Mouse (Mus musculus) T-helper 17 cell (primary cell): Measurements from ENCODE around the gene Chtop.

Experiments
- in situ Hi-C, 2 experiments: fragments of 300-600 bp; cut with MboI, MseI; formaldehyde crosslinking; loops; 1 replicate in 1 of 2; 2 replicates in 1 of 2; pipeline ENCODE4 v1.15.1; 2025; ENCODE audit warnings: high pct_unique_total_duplicates in 2 of 2

Gene Chtop

DNA sequence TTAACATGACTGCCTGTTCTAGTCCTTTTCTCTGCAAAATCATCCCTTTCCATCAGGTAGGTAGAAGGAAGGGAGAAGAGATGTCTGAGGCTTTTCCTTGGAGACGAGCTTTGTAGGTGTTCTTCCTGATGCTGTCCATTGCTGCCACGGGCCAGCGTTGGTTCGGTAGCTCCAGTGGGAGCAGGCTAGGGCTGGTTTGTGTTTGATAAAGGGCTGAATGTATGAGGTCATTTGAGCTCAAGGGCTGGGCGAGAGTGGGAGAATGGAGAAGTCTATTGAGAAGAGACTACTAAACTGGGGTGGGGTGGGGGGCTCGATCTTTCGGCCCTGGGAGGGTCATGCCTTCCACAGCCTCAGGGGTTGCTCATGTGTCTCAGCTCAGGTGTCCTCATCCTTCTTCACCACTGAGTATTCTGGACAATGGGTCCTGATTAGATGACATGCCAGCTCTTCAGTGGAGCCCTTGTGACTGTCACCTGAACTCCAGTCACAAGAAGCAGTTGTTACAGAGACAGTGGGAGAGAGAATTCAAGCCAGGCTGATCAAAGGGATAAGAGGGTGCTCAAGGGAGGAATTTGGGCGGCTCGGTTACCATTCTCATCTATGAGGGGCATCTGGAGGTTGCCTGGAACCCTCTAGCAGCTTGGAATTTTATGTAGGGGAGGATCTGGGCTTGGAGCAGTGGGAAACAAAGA lies 3.8 kb upstream of the Chtop start:
- in situ Hi-C loops = no loop called here

DNA sequence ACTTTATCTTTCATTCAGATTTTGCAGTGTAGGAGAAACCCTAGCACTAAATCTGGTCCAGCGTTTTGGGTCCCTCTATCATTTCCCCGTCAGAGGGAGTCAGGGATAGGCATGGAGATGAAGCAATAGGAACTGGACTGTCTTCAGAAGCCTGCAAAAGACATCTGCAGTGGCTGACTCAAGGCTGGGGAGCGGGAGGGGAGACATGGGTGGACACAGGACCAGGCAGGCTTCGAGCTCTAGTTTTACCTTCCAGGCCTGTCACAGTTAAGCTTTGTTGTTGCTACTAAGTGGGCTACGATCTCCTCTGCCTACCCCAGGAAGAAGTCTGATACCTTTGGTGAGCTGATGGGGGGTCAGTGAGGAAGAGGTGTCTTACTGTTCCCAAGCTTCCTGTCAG lies 3.0 kb upstream of the Chtop start:
- in situ Hi-C loops = no loop called here

DNA sequence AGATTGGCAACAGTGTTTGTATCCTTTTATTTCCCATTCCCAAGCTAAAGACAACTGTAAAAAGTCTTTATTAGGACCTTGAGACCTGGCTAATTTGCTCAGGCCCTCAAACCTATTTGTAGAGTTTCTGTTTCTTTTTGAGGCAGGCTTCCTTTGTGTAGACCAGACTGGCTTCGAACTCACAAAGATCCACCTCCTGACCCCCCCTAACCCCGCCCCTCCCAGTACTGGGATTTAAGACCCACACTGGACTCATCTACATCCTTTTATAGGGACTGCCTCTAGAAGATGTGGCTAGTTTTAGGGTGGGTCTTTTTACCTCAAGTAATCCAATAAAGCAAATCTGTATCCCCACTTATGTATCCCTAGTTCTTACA lies 437 bp upstream of the Chtop start:
- in situ Hi-C loops = no loop called here

DNA sequence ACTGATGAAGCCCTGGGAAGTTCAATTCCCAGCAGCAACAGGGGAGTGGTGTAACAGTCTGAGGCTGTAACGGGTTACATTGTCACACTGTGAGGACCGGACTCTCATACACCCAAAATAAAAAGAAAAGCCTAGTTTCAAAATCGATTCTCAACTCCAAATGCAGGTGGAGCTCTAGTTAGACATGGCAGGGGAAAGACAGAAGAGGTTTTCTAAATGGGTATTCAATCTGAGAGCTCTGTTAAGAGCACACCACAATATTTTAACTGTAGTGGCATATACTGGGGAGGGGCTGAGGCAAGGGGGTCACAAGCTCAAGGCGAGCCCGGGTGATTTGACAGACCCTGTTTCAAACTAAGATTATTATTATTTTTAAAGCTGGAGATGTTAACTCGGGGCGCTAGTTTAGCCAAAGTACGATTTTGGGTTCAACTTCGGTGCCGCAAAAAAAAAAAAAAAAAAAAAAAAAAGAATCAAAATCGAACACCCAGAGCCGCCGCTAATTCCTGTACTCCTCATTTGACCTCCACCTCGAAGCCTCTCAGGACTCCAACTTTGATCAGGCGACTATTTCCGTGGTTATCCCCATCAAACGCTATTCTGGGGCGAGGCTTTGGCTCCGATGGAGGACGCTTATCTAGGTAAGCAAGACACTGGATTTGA lies 880 bp downstream of the Chtop start:
- in situ Hi-C loops = no loop called here

DNA sequence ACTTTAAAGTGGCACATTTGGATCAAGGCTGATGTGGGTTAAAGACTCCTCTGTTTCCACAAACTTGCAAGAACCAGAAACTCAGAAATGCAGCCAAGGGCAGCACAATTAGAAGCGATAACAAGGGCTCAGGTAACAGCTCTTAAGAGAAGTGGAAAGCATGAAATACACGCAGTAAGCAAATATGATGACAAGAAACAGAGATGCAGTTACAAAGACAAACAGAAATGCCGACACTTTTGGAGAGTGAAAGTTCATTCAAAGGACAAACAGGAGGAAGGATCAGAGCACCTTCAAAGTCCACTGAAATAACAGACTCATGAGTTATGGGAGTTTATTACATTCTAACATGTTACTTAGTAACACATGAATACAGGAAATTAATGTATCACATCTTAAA lies 2.9 kb downstream of the Chtop start:
- in situ Hi-C loops = no loop called here

DNA sequence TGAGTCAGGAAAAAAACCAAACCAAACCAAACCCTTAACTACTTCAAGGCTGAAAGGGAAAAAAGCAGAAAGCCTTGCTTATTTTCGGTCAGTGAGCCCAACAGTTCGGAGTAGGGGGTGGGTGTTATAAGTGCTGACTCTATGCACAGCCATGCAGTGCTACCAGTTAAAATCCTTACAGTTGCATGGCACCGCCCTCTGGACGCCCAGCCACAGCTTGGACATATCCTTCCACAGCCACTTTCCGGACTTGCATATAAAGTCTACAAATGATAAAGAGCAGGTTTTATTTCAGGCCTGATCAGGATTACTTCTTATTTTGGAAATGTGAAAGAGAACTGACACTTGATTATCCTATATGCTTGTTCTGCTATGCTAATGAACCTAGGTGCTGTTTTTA lies 4.1 kb downstream of the Chtop start:
- in situ Hi-C loops = no loop called here

DNA sequence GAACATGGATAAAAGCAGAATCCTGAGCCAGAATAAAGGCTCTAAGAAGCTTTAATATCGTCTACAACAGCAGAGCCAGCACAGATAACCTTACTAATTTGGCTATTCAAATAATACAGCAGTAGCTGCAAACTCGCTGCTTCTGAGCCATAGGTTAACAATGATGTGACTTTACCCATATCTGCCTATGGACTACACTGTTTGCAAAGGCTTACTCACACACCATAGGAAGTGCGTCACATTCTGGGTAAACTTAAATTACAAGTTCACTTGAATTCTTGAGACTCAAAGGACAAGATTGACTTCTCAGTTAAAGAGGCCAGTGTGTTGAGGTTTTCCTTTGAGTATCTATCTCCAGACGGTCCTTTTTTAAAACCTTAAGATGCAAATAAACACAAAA lies 5.9 kb downstream of the Chtop start:
- in situ Hi-C loops = no loop called here

DNA sequence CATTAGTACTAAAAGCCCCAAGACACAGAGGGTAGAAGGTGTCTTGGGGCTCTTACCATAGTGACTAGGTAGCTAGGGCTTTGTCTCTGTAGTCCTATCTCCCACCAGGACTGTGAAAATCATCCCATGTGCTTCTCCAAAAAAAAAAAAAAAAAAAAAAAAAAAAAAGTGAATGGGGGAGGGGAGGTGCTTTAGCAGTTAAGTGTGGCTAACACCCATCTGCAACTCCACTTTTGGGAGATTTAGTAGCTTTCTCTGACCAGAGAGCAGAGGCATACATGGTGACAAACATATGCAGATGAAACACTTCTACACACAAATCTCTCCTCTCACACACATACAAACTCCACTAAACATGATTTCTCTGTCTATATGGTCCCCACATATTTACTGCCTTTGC lies 11.7 kb downstream of the Chtop start:
- in situ Hi-C loops = loop anchor here in 1 of 2 experiments (10.0 to 25.0 kb wide), 2 partner anchors 1593 to 1810 kb away; partner anchors contain the start of gene Khdc4

DNA sequence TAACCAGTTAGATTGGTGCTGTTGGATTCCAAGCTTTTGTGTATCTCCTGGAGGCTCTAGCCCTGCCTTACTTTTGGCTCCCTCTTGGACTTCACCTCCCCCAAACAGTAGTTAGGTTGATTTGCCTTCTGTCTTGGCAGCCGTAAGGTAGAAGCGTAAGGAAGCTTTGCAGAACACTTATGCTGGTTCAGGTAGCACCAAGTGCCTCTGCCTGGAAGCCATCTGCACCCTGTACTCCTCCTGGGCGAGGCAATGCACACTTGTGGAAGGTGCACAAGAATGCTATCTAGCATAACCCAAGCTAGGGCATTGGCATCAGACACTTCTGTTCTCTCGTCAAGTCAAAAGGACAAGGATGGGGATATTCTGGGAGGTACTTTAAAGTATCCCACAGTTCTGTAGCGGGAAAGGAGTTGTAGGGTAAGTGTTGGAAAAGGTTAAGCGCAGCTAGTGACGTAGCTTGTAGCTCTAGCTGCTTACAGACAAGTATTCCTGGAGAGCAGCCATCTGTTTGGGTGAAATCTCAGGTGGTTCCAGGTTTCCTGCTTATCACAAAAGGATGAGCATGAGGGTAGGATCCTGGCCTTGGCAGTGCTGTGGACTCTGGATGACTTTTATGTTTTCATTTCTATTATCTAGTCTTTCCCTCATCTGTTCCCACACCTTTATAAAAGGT lies 13.3 kb downstream of the Chtop start:
- in situ Hi-C loops = loop anchor here in 1 of 2 experiments (10.0 to 25.0 kb wide), 2 partner anchors 1591 to 1809 kb away; partner anchors contain the start of gene Khdc4

DNA sequence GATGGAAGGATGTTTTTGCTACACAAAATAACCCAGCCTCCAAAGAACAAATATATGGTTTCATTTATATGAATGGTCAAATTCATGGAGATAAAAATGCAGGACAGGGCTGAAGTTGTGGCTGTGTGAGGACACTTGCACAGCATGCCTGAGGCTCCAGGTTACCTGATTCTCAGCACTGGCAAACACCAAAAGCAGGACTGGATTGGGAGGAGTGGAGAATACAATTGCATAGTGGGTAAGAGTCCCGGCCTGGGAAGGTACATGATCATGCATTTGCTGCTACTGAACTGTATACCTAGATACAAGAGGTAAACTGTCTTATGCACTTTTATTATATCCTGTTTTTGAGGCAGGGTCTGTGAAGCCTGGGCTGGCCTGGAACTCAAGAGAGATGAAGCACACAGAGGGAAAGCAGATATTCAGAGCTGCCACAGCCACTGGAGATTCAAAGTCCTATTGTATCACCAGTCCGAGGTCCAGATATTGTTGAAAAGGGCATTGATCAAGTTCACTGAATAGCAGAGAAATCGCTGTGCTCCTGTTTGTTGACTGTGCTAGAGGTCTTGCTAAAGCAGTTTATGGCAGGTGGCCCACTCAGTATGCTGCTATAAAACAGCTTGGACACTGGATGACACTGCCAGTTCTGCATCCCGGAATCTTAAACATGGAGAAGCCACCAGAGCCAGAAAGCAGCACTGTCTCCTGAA lies 15.3 kb downstream of the Chtop start:
- in situ Hi-C loops = loop anchor here (5.0 to 25.0 kb wide), 3 partner anchors 93 to 1807 kb away; partner anchors contain the start of gene Khdc4 (in 1 of the 2)

DNA sequence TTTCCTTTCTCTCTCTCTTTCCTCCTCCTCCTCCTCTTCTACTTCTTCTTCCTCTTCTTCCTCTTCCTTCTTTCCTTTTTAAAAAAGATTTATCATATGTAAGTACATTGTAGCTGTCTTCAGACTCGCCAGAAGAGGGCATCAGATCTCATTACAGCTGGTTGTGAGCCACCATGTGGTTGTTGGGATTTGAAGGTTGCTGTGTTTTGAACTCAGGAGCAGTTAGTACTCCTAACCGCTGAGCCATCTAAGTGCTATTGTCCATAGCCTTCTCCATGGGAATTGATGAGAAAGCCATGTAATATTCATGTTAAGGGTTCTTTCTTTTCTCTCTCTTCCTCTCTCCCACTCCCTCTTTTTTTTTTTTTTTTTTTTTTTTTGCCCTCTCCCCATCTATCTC lies 17.9 kb downstream of the Chtop start:
- in situ Hi-C loops = loop anchor here (5.0 to 25.0 kb wide), 3 partner anchors 96 to 1804 kb away; partner anchors contain the start of gene Khdc4 (in 1 of the 2)

DNA sequence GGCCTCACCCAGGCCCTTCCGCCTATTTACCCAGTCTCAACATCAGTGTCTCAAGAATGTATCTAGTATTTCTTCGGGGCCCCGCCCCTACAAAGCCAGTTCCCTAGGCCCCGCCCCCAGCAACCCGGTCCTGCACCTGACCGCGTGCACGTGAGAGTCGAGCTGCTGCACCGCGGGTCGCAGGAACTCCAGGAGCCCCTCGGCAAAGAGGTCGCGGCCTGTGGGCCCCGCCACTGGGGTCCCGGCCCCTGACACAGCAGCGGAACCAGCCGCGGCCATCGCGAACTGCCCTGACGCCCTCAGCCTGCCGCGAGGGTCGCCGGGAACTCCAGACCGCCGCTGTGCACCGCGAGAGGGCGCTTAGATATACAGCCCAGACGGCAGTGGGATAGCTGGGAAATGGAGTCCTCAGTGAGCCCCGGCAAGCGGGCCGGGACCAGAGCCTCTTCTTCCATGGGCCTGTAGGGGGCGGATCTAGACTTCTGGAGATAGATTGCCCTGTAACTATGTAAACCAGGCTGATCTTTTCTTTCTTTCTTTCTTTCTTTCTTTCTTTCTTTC lies 18.5 kb downstream of the Chtop start, which contains the start of gene Snapin:
Gene Snapin (minus strand): TSS at position 338 of the 561 bp plus-strand sequence.
- in situ Hi-C loops = loop anchor here (5.0 to 25.0 kb wide), 3 partner anchors 97 to 1803 kb away; partner anchors contain the start of gene Khdc4 (in 1 of the 2)

DNA sequence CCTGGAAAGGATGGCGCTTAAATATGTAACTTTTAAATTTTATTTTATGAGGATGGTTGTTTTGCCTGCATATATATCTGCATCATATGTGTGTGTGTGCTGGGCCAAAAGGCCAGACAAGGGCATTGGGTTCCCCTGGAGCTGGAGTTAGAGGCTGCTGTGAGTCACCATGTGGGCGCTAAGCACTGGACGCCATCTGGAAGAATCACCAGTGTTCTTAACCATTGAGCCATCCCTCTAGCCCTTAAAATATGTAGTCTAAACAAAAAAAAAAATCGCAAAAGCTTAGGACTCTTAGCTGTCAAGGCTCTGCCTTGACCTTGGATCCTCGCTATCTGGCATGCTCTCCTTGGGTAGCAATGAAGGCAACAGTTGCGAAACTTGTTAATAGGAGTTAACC lies 20.7 kb downstream of the Chtop start:
- in situ Hi-C loops = loop anchor here in 1 of 2 experiments (25.0 kb wide), 1 partner anchor 1801 kb away; the partner anchor contains the start of gene Khdc4

DNA sequence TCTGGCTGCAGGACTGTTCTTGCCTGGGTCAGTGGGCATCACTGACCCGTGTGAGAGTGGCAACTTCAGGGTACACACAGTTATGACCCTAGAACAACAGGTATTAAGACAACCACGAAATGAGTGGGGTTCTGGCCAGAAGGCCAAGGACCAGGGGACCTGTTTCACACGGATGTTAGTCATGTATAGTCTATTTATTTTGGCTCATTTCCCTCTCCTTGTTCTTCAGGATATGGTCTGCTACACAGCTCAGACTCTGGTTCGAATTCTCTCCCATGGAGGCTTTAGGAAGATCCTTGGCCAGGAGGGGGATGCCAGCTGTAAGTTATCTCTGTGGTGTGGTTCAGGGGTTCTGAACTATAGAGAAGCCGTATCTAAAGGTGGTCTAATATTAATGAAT lies 22.3 kb downstream of the Chtop start:
- in situ Hi-C loops = loop anchor here in 1 of 2 experiments (25.0 kb wide), 1 partner anchor 1800 kb away; the partner anchor contains the start of gene Khdc4

DNA sequence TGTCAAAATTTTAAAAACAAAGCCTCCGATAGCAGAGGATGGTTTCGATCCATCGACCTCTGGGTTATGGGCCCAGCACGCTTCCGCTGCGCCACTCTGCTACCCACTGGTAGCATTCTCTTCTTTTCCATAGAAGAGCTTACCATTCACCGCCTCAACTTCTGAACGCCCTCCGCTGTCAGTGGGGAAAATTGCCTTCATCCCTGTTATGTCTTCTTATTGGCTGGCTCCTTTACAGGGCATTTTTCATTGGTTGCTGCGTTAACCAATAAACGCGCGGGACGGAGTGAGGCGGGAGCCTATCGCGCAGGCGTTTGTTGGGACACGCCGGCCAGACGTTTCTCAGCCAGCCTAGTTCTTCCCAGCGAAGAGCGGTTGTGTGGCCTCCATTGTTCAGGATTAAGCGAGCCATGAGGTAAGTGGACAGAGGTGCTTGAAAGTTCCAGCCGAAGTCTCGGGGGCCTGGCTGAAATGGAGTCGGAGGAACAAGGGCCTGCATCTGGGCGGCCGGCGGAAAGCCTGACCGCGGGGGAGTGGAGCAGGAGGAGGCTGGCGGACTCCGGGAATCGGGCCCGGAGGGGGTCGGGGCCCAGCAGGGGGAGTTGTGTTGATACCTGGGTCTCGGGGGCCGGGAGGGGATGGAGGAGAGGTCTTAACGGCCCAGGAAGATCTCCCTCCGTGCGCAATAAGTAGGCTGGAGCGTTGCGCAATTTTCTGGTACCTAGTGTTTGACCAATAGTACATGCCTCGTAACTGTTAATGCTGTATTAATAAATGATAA lies 33.3 kb downstream of the Chtop start, which contains the start of gene Ilf2:
Gene Ilf2 (plus strand): TSS at position 296 of the 781 bp plus-strand sequence.
- in situ Hi-C loops = loop anchor here in 1 of 2 experiments (25.0 kb wide), 1 partner anchor 1789 kb away; the partner anchor contains the start of gene Khdc4

DNA sequence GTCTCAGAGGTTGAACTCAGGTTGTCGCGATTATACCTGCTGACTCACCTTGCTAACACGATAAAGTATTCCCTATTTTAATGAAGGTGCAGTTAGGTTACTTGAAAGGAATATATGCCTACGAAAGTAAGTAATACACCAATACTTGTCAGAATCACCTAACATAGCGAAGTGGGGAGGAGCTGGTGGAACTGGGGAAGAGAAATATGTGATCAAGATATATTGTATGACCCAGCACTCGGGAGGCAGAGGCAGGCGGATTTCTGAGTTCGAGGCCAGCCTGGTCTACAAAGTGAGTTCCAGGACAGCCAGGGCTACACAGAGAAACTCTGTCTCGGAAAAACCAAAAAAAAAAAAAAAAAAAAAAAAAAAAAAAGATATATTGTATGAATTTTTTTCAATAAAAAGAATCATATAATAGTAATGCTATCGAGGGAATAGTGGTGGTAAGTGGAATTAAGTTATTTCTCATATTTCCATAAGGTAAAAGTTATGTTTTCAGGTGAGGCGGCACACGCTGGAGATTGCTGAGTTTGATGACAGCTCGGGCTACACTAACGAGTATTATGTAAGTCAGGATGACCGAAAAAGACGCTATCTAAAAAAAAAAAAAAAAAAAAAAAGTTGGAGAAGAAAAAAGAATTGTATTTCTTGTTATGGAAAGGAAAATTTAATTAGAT lies 34.0 kb downstream of the Chtop start:
- in situ Hi-C loops = loop anchor here in 1 of 2 experiments (25.0 kb wide), 1 partner anchor 1788 kb away; the partner anchor contains the start of gene Khdc4

DNA sequence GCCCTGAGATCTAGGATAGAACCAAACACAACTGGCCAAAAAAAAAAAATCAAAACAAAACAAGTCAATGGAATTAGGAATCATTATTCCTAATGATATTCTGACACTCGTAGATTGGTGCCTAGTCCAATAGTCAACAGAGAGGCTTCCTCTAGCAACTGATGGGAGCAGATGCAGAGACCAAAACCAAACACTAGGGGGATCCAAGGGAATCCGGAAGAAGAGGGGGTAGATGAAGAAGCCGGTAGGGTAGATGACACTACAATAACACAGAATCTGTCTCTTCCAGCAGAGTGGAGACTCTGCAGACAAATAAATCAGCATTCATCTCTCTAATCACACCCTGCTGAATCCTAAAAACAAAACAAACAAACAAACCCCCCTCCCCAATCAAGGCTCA lies 37.1 kb downstream of the Chtop start:
- in situ Hi-C loops = no loop called here

DNA sequence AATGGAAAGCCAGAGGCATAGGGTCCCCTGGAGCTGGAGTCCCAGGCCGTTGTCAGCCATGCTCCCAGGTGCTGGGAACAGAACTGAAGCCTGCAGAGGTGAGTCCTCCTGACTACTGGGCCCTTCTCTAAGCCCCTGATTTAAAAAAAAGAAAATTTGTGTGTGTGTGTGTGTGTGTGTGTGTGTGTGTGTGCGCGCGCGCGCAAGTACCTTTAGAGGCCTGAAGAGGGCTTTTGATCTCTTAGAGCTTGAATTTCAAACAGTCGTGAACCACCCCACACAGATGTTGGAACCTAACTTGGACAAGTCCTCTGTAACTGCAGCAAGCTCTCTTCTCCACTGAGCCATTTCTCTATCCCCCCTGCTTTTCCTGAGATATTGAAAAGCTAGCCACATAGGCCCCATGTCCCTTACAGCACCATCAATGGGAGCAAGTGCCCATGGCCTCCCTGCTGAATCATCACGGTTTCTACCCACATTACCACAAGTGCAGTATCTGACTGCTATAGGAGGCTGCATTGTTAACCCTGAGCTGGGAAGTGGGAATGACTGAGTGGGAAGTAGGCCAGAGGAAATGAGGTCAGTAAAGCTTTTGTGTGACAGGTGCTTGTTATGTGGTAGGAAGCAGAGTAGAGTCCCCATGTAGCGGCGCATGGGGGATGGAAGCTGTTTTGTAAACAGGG lies 41.5 kb downstream of the Chtop start:
- in situ Hi-C loops = loop anchor here in 1 of 2 experiments (5.0 kb wide), 1 partner anchor 50 kb away; no protein-coding TSS in a partner anchor
